Mouse (Mus musculus): ENCODE measurements around the gene Stx7.
A peak's percentile ranks its signal among the peaks of the same experiment; 100 is the strongest.
"Not testable (repeated sequence)": the region's sequence is repeated elsewhere in the genome, so short reads cannot be mapped to it uniquely, and the experiment has no call there.

Stx7 gene

GRCm38 (mm10) chr10:24149135-24149781 is at the start of gene Stx7:
TSS of gene Stx7 (plus strand) at chr10:24149302.
- DNase-seq (ENCODE audit: low read depth in 2 of 2, low spot score in 2 of 2) = peak; percentile 76 to 78

- not testable (repeated sequence) for DNase-seq (ENCODE audit: low read depth in 2 of 2, low spot score in 2 of 2)
These were observed 47.3 kb upstream of the Stx7 start, which contains the start of gene Taar8c for GRCm38 (mm10) chr10:24101812-24102211. TSS of gene Taar8c (minus strand) at chr10:24101912.

- DNase-seq (ENCODE audit: low read depth in 2 of 2, low spot score in 2 of 2) = not testable (repeated sequence)
These were observed 45.8 kb upstream of the Stx7 start for GRCm38 (mm10) chr10:24103299-24103698.

- DNase-seq (ENCODE audit: low read depth in 2 of 2, low spot score in 2 of 2) = no peak
These were observed 41.4 kb upstream of the Stx7 start for GRCm38 (mm10) chr10:24107747-24108146.

- DNase-seq (ENCODE audit: low read depth in 2 of 2, low spot score in 2 of 2) = no peak
These were observed 40.9 kb upstream of the Stx7 start for GRCm38 (mm10) chr10:24108236-24108635.

- not testable (repeated sequence) for DNase-seq (ENCODE audit: low read depth in 2 of 2, low spot score in 2 of 2)
These were observed 39.7 kb upstream of the Stx7 start, which contains the start of gene Taar9 for GRCm38 (mm10) chr10:24109434-24109833. TSS of gene Taar9 (minus strand) at chr10:24109534.

GRCm38 (mm10) chr10:24111116-24111778 is 37.9 kb upstream of the Stx7 start:
- peak in 1 of 2 experiments; percentile 8 for DNase-seq (ENCODE audit: low read depth in 2 of 2, low spot score in 2 of 2)

- DNase-seq (ENCODE audit: low read depth in 2 of 2, low spot score in 2 of 2) = peak; percentile 55 to 60
These were observed 17.4 kb upstream of the Stx7 start for GRCm38 (mm10) chr10:24131451-24132262.

GRCm38 (mm10) chr10:24132273-24132672 is 16.8 kb upstream of the Stx7 start:
- DNase-seq (ENCODE audit: low read depth in 2 of 2, low spot score in 2 of 2) = no peak

GRCm38 (mm10) chr10:24133132-24133531 is 16.0 kb upstream of the Stx7 start:
- no peak for DNase-seq (ENCODE audit: low read depth in 2 of 2, low spot score in 2 of 2)

GRCm38 (mm10) chr10:24134071-24134645 is 14.9 kb upstream of the Stx7 start:
- DNase-seq (ENCODE audit: low read depth in 2 of 2, low spot score in 2 of 2) = no peak

GRCm38 (mm10) chr10:24138623-24139261 is 10.4 kb upstream of the Stx7 start:
- no peak for DNase-seq (ENCODE audit: low read depth in 2 of 2, low spot score in 2 of 2)

GRCm38 (mm10) chr10:24142735-24143134 is 6.4 kb upstream of the Stx7 start:
- no peak for DNase-seq (ENCODE audit: low read depth in 2 of 2, low spot score in 2 of 2)

GRCm38 (mm10) chr10:24150086-24150485 is 984 bp downstream of the Stx7 start:
- no peak for DNase-seq (ENCODE audit: low read depth in 2 of 2, low spot score in 2 of 2)

- no peak for DNase-seq (ENCODE audit: low read depth in 2 of 2, low spot score in 2 of 2)
These were observed 9.6 kb downstream of the Stx7 start for GRCm38 (mm10) chr10:24158470-24159254.

- DNase-seq (ENCODE audit: low read depth in 2 of 2, low spot score in 2 of 2) = no peak
These were observed 10.5 kb downstream of the Stx7 start for GRCm38 (mm10) chr10:24159575-24159974.

GRCm38 (mm10) chr10:24160349-24160748 is 11.2 kb downstream of the Stx7 start:
- no peak for DNase-seq (ENCODE audit: low read depth in 2 of 2, low spot score in 2 of 2)

- DNase-seq (ENCODE audit: low read depth in 2 of 2, low spot score in 2 of 2) = no peak
These were observed 15.2 kb downstream of the Stx7 start for GRCm38 (mm10) chr10:24164137-24164908.

GRCm38 (mm10) chr10:24164909-24165304 is 15.8 kb downstream of the Stx7 start:
- DNase-seq (ENCODE audit: low read depth in 2 of 2, low spot score in 2 of 2) = no peak

Measured in CD8-positive naive resting alpha-beta T cell, adult 2 months (primary cell).